Mouse (Mus musculus) left cerebral cortex, adult 9 months (tissue): ENCODE data around the gene Rtl3.

Experiments
- DNase-seq, 2 experiments: peaks; one replicate each; pipeline ENCODE4 v3.0.0; 2022; ENCODE audit warnings: low spot score in 2 of 2

Gene Rtl3

DNA sequence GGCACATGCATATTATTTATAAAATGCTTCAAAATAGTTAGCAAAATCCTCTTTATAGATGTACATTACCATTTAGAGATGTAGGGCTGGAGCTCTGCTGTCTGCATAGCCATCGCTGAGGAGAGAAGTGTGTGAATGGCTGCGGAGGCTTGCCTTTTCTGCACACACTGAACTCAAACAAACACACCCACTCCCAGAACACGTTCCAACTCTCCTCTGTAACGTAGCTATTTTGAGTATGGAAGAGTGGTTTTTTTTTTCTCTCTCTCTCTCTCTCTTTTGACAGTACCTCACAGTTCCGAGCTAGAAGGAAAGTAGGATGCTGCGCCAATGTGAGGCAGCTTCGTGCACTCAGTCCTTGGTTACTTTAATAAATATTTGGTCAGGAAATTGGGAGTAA is at the start of gene Rtl3:
Rtl3 (minus strand) TSS at position 236 of the 400 bp plus-strand sequence.
- peak; percentile 1 to 15 for DNase-seq

- DNase-seq = no peak
Measured at GRCm38 (mm10) chrX:106872315-106872714, 31.9 kb upstream of the Rtl3 start.

GRCm38 (mm10) chrX:106871894-106872293 is 31.4 kb upstream of the Rtl3 start:
- no peak for DNase-seq

DNA sequence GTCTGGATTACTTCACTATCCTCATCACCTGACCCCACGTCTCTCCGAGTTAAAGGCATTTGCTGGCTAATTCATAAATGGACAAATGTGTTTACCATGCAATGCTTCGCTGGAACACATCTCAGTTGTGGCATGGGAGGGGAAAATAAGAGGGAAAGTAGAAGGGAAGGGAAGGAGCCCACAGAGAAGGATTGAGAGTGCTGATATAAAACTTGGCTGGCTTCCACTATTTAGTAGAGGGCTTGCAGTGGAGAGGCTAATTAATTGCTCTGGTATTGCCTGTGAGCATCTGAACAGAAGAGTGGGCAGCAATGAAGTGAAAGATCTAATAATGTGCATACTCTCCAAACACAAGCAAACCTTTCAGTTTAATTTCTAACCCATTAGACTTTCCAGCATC is 31.0 kb upstream of the Rtl3 start:
- DNase-seq = no peak

DNA sequence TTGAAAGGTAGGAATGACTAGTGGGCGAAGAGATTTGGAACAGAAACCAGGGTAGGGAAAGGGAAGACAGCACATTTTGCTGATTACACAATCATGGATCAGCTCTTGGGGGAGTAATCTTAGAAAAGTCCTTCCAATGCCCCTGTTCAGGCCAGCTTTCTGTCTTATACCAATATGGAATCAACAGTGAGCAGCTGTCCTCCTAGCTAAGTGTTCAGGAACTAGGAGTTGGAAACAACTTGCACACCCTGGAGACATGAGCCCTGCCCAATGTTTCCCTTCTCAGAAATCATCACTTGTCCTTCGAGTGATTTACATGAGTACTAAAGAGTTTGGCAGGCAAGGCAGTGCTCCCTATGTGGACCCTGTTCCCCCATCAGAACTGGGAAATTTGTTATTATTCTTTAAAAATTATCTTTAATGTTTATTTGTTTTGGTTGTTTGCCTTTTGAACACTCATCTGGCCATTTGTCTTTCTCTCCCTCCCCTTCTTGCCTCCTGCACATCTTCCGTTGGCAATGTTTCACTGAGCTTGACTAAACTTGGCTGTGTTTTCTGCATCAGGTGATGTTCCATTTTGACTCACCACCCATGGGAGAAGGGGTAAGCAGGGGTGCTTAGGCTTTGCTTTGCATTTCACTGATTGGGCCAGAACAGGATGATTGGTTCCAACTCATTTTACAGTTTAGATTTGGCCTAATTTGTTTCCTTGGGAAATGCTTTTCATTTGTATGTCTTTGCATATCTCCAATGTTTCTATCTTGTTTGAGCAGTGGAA is 13.3 kb upstream of the Rtl3 start:
- DNase-seq = no peak

- DNase-seq = no peak
Measured at GRCm38 (mm10) chrX:106839591-106839990, 853 bp downstream of the Rtl3 start.

- no peak for DNase-seq
Measured at GRCm38 (mm10) chrX:106830494-106830893, 9.9 kb downstream of the Rtl3 start.

GRCm38 (mm10) chrX:106809560-106810226 is 30.8 kb downstream of the Rtl3 start:
- no peak for DNase-seq

- DNase-seq = no peak
Measured at GRCm38 (mm10) chrX:106804387-106804786, 36.1 kb downstream of the Rtl3 start.

- no peak for DNase-seq
Measured at GRCm38 (mm10) chrX:106794686-106795085, 45.8 kb downstream of the Rtl3 start.
